Mouse (Mus musculus): ENCODE data around the gene Atg4b. TPM values are rescaled to one million over a fixed set of nuclear protein-coding genes. Genes with fewer than 3 reads are reported as not detected.

Gene Atg4b
- polyA plus RNA-seq, 1 experiment from 2014 or later, result 61.7 TPM

Other genes starting within 250 kb of the Atg4b start
- 2.9 and 3.0 TPM in 2 replicates for gene Farp2, start 239.4 kb upstream of the Atg4b start, polyA plus RNA-seq (2015; fragmentation: Nextera tagmentation; extraction: Ambion mirVana)
- gene Stk25, start 92.8 kb upstream of the Atg4b start, polyA plus RNA-seq (2015; fragmentation: Nextera tagmentation; extraction: Ambion mirVana), result 107 and 115 TPM in 2 replicates
- gene Bok, start 65.8 kb upstream of the Atg4b start, polyA plus RNA-seq (2015; fragmentation: Nextera tagmentation; extraction: Ambion mirVana), result 66.9 and 69.9 TPM in 2 replicates
- gene Thap4, start 3.4 kb downstream of the Atg4b start, polyA plus RNA-seq (2015; fragmentation: Nextera tagmentation; extraction: Ambion mirVana), result 47.8 and 52.3 TPM in 2 replicates
- 108 and 110 TPM in 2 replicates for gene Dtymk, start 50.4 kb downstream of the Atg4b start, polyA plus RNA-seq (2015; fragmentation: Nextera tagmentation; extraction: Ambion mirVana)
- gene Ing5, start 52.5 kb downstream of the Atg4b start, polyA plus RNA-seq (2015; fragmentation: Nextera tagmentation; extraction: Ambion mirVana), result 9.3 and 10.4 TPM in 2 replicates
- gene D2hgdh, start 73.4 kb downstream of the Atg4b start, polyA plus RNA-seq (2015; fragmentation: Nextera tagmentation; extraction: Ambion mirVana), result 7.5 and 8.6 TPM in 2 replicates
- gene Gal3st2, start 109.8 kb downstream of the Atg4b start, polyA plus RNA-seq (2015; fragmentation: Nextera tagmentation; extraction: Ambion mirVana), result 0.07 and 0.08 TPM in 2 replicates
- gene Gal3st2b, start 166.8 kb downstream of the Atg4b start, polyA plus RNA-seq (2015; fragmentation: Nextera tagmentation; extraction: Ambion mirVana), result 0.07 and 0.10 TPM in 2 replicates
- 0.01 TPM in 1 of 2 replicates, not detected in the other for gene Gal3st2c, start 239.0 kb downstream of the Atg4b start, polyA plus RNA-seq (2015; fragmentation: Nextera tagmentation; extraction: Ambion mirVana)

All from stomach, postnatal 0 days (tissue).